In the genomic region with DNA sequence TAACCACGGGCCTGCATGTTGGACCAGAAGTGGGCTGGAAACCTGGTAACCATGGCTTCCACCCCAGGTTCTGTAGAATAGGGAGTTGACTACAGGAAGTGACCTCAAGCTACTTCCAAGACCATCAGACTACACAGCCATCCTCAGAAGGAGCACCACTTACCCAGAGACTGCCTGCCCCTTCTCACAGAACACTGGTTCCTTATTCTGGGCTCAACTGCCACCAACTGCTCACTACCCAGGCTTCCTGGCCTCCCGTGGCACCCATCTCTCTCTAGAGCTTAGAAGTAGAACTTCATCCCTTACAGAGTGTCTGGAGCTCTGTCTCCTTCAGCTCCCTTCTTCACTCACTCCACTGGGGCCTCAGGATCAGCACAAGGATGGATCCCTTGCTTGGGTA, we compare ENCODE assay signal across 8 mouse cellular contexts. TPM values are rescaled to one million over a fixed set of nuclear protein-coding genes. Genes with fewer than 3 reads are reported as not detected.
DNase-seq lines count a peak whose midpoint lies in the region; ATAC-seq and TF ChIP-seq lines count a peak whose summit lies in the region.

A gene (minus strand): TSS at position 31 of the 400 bp plus-strand sequence.

- H3K27me3 ChIP-seq in spleen, adult 2 months (ENCODE audit: control insufficient read depth, insufficient read depth, low read length), result no peaks in the 10 kb centered on the region
- H3K27me3 ChIP-seq in hindbrain, embryonic 16.5 days (replicated peaks; ENCODE audit: control insufficient read depth, insufficient read depth, low read length), result no peaks in the 10 kb centered on the region
- no peaks in the 10 kb centered on the region for H3K27me3 ChIP-seq in neural tube, embryonic 14.5 days (ENCODE audit: control insufficient read depth, insufficient read depth, low read length)
- H3K27me3 ChIP-seq in kidney, embryonic 16.5 days (ENCODE audit: insufficient read depth, low read length), result no peaks in the 10 kb centered on the region

- 44% methylated on average over 2 of the region's 2 CpGs for WGBS in spleen, adult 2 months
- 90% methylated on average over 2 of the region's 2 CpGs for WGBS in hindbrain, embryonic 16.5 days
- WGBS in neural tube, embryonic 14.5 days, result 85% methylated on average over 2 of the region's 2 CpGs
- 83% methylated on average over 2 of the region's 2 CpGs for WGBS in kidney, embryonic 16.5 days

- no peak for DNase-seq in adrenal gland, adult 18-20 months (ENCODE audit: low spot score in 2 of 2)
- no peak for DNase-seq in adrenal gland, adult (ENCODE audit: inconsistent age in 2 of 2, low spot score in 1 of 2)
- no peak for DNase-seq in spleen, adult 2 months (ENCODE audit: low read depth in 1 of 2, low spot score in 2 of 2)
- DNase-seq in spleen, postnatal 4 days (ENCODE audit: low spot score in 2 of 2), result no peak
- no peak for DNase-seq in ovary, postnatal 10 days (ENCODE audit: low spot score)

- H3K4me3 ChIP-seq in spleen, adult 2 months (ENCODE audit: extremely low read depth, insufficient read depth, insufficient read length), result no peak within 1 kb of the TSS
- no peak within 1 kb of the TSS for H3K4me3 ChIP-seq in hindbrain, embryonic 16.5 days (ENCODE audit: low read length)
- H3K4me3 ChIP-seq in neural tube, embryonic 14.5 days (ENCODE audit: low read depth, low read length), result no peak within 1 kb of the TSS
- H3K4me3 ChIP-seq in kidney, embryonic 16.5 days (ENCODE audit: low read length), result no peak within 1 kb of the TSS

- H3K9ac ChIP-seq in hindbrain, embryonic 16.5 days (ENCODE audit: low read depth, low read length), result no peak within 1 kb of the TSS
- no peak within 1 kb of the TSS for H3K9ac ChIP-seq in neural tube, embryonic 14.5 days (replicated peaks; ENCODE audit: low read depth, low read length)
- H3K9ac ChIP-seq in kidney, embryonic 16.5 days (replicated peaks; ENCODE audit: low read length), result no peak within 1 kb of the TSS

- H3K4me2 ChIP-seq in hindbrain, embryonic 16.5 days (ENCODE audit: low read length), result no peak within 1 kb of the TSS
- no peak within 1 kb of the TSS for H3K4me2 ChIP-seq in neural tube, embryonic 14.5 days (ENCODE audit: low read depth, low read length)
- no peak within 1 kb of the TSS for H3K4me2 ChIP-seq in kidney, embryonic 16.5 days (replicated peaks; ENCODE audit: low read depth, low read length)

- no peak within 1 kb of the TSS for H3K27ac ChIP-seq in spleen, adult 2 months (ENCODE audit: insufficient read depth, low read length)
- H3K27ac ChIP-seq in hindbrain, embryonic 16.5 days (ENCODE audit: low read depth, low read length), result no peak within 1 kb of the TSS
- no peak within 1 kb of the TSS for H3K27ac ChIP-seq in neural tube, embryonic 14.5 days (ENCODE audit: low read depth, low read length)
- H3K27ac ChIP-seq in kidney, embryonic 16.5 days (ENCODE audit: low read length), result no peak within 1 kb of the TSS

- no peaks in the 10 kb centered on the region for H3K9me3 ChIP-seq in hindbrain, embryonic 16.5 days (ENCODE audit: control insufficient read depth, low read length)
- no peaks in the 10 kb centered on the region for H3K9me3 ChIP-seq in neural tube, embryonic 14.5 days (ENCODE audit: control insufficient read depth, low read length)
- H3K9me3 ChIP-seq in kidney, embryonic 16.5 days (ENCODE audit: low read length), result peaks cover 5% of the 10 kb centered on the region; the same call in 1 of the 2 replicates

- H3K36me3 ChIP-seq in spleen, adult 2 months (ENCODE audit: control insufficient read depth, insufficient read depth, low read length), result no peaks in the 10 kb centered on the region
- H3K36me3 ChIP-seq in hindbrain, embryonic 16.5 days (ENCODE audit: control insufficient read depth, insufficient read depth, low read length), result no peaks in the 10 kb centered on the region
- no peaks in the 10 kb centered on the region for H3K36me3 ChIP-seq in neural tube, embryonic 14.5 days (ENCODE audit: control insufficient read depth, insufficient read depth, low read length)
- no peaks in the 10 kb centered on the region for H3K36me3 ChIP-seq in kidney, embryonic 16.5 days (ENCODE audit: insufficient read depth, low read length)

- no peak for ATAC-seq in hindbrain, embryonic 16.5 days
- ATAC-seq in neural tube, embryonic 14.5 days (ENCODE audit: low read depth), result no peak
- ATAC-seq in kidney, embryonic 16.5 days (ENCODE audit: low FRiP score, low TSS enrichment), result no peak

- TF ChIP-seq POLR2A in spleen, adult 2 months (IDR thresholded peaks at IDR 0.05; ENCODE audit: low read depth, low read length), result no peak

- no peaks in the 10 kb centered on the region for H3K4me1 ChIP-seq in spleen, adult 2 months (ENCODE audit: control insufficient read depth, insufficient read depth, insufficient read length)
- no peaks in the 10 kb centered on the region for H3K4me1 ChIP-seq in hindbrain, embryonic 16.5 days (ENCODE audit: control insufficient read depth, insufficient read depth, low read depth, low read length)
- no peaks in the 10 kb centered on the region for H3K4me1 ChIP-seq in neural tube, embryonic 14.5 days (ENCODE audit: control insufficient read depth, insufficient read depth, low read length)
- 0 out of 2 replicates have a peak, but pooled peaks cover 4% of the 10 kb centered on the region for H3K4me1 ChIP-seq in kidney, embryonic 16.5 days (ENCODE audit: insufficient read depth, low read length)

- no peak for TF ChIP-seq CTCF in spleen, adult 2 months (IDR thresholded peaks at IDR 0.05; ENCODE audit: extremely low read depth, insufficient read depth, insufficient read length, insufficient replicate concordance)

RNA-seq across cellular contexts. Expression of the gene that starts here (rescaled TPM):
- total RNA-seq in adrenal gland, adult 18-20 months (2021), result 100 to 1,000 TPM in 1 of 2 experiments, 10 to 100 TPM in 1; 92.7 to 186 TPM
- polyA plus RNA-seq in spleen, adult 2 months (2012; rRNA removed), result 10.6 and 13.3 TPM in 2 replicates
- polyA plus RNA-seq in hindbrain, embryonic 16.5 days (2015; fragmentation: Nextera tagmentation; extraction: Ambion mirVana), result 14.8 and 18.0 TPM in 2 replicates
- 21.4 and 22.1 TPM in 2 replicates for polyA plus RNA-seq in neural tube, embryonic 14.5 days (2014; fragmentation: Nextera tagmentation; extraction: Ambion mirVana)
- 5.7 and 6.8 TPM in 2 replicates for polyA plus RNA-seq in kidney, embryonic 16.5 days (2015; fragmentation: Nextera tagmentation; extraction: Ambion mirVana)
